Mouse (Mus musculus) liver, embryonic 14.5 days (tissue): ENCODE results near the gene Pigk.

ENCODE experiments used
- CTCF ChIP-seq: IDR thresholded peaks from 2 replicates; pipeline ENCODE4 v1.5.1; 2016; ENCODE audit warnings: antibody characterized with exemption, low read depth, control low read depth
- EP300 ChIP-seq: IDR thresholded peaks from 2 replicates; pipeline ENCODE4 v1.6.1; 2016; ENCODE audit warnings: antibody characterized with exemption, low read depth

DNA sequence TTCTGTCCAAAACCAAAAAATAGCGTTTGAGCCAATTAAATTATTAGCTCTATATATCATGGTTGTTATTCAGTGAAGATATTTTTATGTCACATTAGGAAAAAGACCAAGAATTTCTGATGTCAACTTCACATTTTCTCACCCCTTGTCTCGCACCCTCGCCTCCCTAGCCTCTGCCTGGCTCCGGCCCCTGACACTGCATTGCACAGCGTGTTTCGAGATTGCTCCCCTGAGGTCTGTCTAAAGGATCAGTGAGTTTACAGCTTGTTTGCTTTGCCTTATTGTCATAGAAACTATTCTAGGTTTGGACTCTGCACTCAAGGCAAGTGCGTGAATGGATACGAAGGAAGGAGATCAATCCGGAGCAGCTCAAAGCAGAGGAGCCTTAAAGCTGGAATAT is 24.8 kb upstream of the Pigk start:
- no peak for TF ChIP-seq CTCF
- TF ChIP-seq EP300 = no peak
